Mouse (Mus musculus) stomach, postnatal 0 days (tissue): Measurements from ENCODE around the gene Yae1d1. TPM values are rescaled to one million over a fixed set of nuclear protein-coding genes. Genes with fewer than 3 reads are reported as not detected.
"Not testable (repeated sequence)": the region's sequence is repeated elsewhere in the genome, so short reads cannot be mapped to it uniquely, and the experiment has no call there.

Experiments used
- ATAC-seq: fragments of 200-750 bp; cut with Nextera tagmentation; 2 replicates; pipeline ENCODE4 v1.8.0; 2017; ENCODE audit not compliant: low FRiP score, low TSS enrichment
- DNase-seq: peaks from one replicate; pipeline ENCODE4 v3.0.0-alpha.2; 2016; ENCODE audit warnings: low spot score
- H3K27ac ChIP-seq: fragments of 300-500 bp; sonication (generic); replicated peaks from 2 replicates; pipeline ENCODE4 v1.5.1; 2014; ENCODE audit warnings: mild to moderate bottlenecking, control low read depth
- H3K27me3 ChIP-seq: fragments of 300-500 bp; sonication (generic); 2 replicates; pipeline ENCODE4 v1.6.1; 2014; ENCODE audit warnings: low read length; ENCODE audit not compliant: control insufficient read depth, insufficient read depth
- H3K36me3 ChIP-seq: fragments of 300-500 bp; sonication (generic); 2 replicates; pipeline ENCODE4 v1.6.1; 2014; ENCODE audit warnings: low read length, mixed read lengths; ENCODE audit not compliant: control insufficient read depth, insufficient read depth
- H3K4me1 ChIP-seq: fragments of 300-500 bp; sonication (generic); replicated peaks from 2 replicates; pipeline ENCODE4 v1.6.1; 2014; ENCODE audit warnings: antibody characterized with exemption; ENCODE audit not compliant: control insufficient read depth, insufficient read depth
- H3K4me2 ChIP-seq: fragments of 300-500 bp; sonication (generic); replicated peaks from 2 replicates; pipeline ENCODE4 v1.6.1; 2014; ENCODE audit warnings: low read depth, mild to moderate bottlenecking, control low read depth, moderate library complexity
- H3K4me3 ChIP-seq: fragments of 300-500 bp; sonication (generic); 2 replicates; pipeline ENCODE4 v1.5.1; 2014; ENCODE audit warnings: low read depth, low read length, control low read depth
- H3K9ac ChIP-seq: fragments of 300-500 bp; sonication (generic); 2 replicates; pipeline ENCODE4 v1.6.1; 2014; ENCODE audit warnings: mild to moderate bottlenecking, low read length, control low read depth, mixed read lengths
- H3K9me3 ChIP-seq: fragments of 300-500 bp; sonication (generic); 2 replicates; pipeline ENCODE4 v1.6.1; 2016; ENCODE audit warnings: low read length; ENCODE audit not compliant: control insufficient read depth
- CTCF ChIP-seq: IDR thresholded peaks from 2 replicates; pipeline ENCODE4 v1.5.1; 2016; ENCODE audit warnings: antibody characterized with exemption, low read depth, mild to moderate bottlenecking, moderate library complexity
- EP300 ChIP-seq: optimal IDR thresholded peaks from 2 replicates; pipeline ENCODE3; 2016; ENCODE audit warnings: antibody characterized with exemption
- WGBS: fragments of 180-500 bp; shearing (Covaris S2); extraction: QIAGEN DNeasy Blood & Tissue Kit; methylation state at CpG from one replicate; pipeline ENCODE4 v1.1.7; 2014; 5-methylcytosine and 5-hydroxymethylcytosine counted together
- polyA plus RNA-seq: library from polyadenylated mRNA; unstranded; fragments of >200 nt; fragmentation: Nextera tagmentation; extraction: Ambion mirVana; gene quantifications from 2 replicates; pipeline ENCODE4 v1.2.1, GENCODE M21; 2015

The Yae1d1 gene
- polyA plus RNA-seq, 1 experiment from 2014 or later, result 45.9 TPM

DNA sequence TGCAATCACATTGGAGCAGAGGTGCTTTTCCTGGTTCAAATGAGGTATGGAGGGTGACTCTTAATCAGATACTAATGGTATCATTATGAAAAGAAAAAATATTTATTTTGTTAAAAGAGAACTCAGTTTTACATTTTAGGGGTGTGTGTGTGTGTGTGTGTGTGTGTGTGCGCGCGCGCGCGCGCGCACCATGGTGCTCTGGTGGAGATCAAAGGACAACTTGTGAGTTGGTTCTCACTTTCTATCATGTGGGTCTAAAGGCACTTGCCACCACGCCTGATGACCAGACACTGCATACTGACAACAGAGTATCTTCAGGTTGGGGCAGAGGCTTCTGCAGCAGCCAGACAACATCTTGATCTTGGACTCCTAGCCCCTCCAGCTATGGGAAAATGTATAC lies 18.4 kb downstream of the Yae1d1 start:
- no peaks in the 10 kb centered on the region for H3K9me3 ChIP-seq
- WGBS, result 94% methylated on average over 9 of the region's 9 CpGs

GRCm38 (mm10) chr13:17960613-17961012 lies 32.5 kb downstream of the Yae1d1 start:
- Histone ChIP-seq H3K4me1 (no peaks in the 10 kb centered on the region), H3K9ac (no peak overlapping the region), H3K4me2 (no peak overlapping the region), H3K27ac (no peak overlapping the region), H3K9me3 (no peaks in the 10 kb centered on the region), H3K36me3 (no peaks in the 10 kb centered on the region), H3K4me3 (no peak overlapping the region), H3K27me3 (no peaks in the 10 kb centered on the region)
- DNase-seq (no peak), ATAC-seq (no peak)
- WGBS, result 81% methylated on average over 7 of the region's 7 CpGs
- TF ChIP-seq EP300, result no peak

More for the DNA sequence above, 18.4 kb downstream of the Yae1d1 start:
- ATAC-seq (no peak), DNase-seq (no peak)
- H3K4me2 ChIP-seq, result no peak overlapping the region
- H3K4me3 ChIP-seq, result no peak overlapping the region
- no peak overlapping the region for H3K27ac ChIP-seq
- TF ChIP-seq EP300, result no peak
- TF ChIP-seq CTCF, result no peak
- no peaks in the 10 kb centered on the region for H3K4me1 ChIP-seq
- H3K27me3 ChIP-seq, result no peaks in the 10 kb centered on the region
- H3K36me3 ChIP-seq, result no peaks in the 10 kb centered on the region
- no peak overlapping the region for H3K9ac ChIP-seq

DNA sequence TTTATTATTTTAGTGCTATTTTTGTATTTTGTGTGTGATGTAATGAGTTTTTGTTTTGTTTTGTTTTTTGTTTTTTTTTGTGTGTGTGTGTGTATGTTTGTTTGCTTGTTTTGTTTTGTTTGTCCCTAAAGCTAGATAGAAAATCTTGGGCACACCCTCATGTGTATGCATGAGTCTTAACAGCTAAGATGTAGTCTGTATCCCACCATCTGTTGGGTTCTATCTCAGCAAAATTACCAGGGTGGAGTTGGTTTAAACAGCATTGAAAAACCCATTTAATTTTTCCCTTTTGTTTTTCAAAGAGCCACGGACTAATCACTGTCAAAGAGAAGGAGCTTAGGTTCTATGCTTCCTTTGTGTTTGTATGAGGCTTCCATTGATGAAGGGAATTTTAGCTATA lies 38.9 kb downstream of the Yae1d1 start:
- DNase-seq (no peak), ATAC-seq (no peak)
- H3K9ac ChIP-seq, result no peak overlapping the region
- no peak overlapping the region for H3K4me3 ChIP-seq
- no peaks in the 10 kb centered on the region for H3K27me3 ChIP-seq
- WGBS, result 48% methylated on average over 1 of the region's 1 CpGs
- no peaks in the 10 kb centered on the region for H3K36me3 ChIP-seq
- TF ChIP-seq EP300 (no peak), CTCF (no peak)
- H3K9me3 ChIP-seq, result no peaks in the 10 kb centered on the region
- H3K4me1 ChIP-seq, result no peaks in the 10 kb centered on the region
- no peak overlapping the region for H3K27ac ChIP-seq
- H3K4me2 ChIP-seq, result no peak overlapping the region

DNA sequence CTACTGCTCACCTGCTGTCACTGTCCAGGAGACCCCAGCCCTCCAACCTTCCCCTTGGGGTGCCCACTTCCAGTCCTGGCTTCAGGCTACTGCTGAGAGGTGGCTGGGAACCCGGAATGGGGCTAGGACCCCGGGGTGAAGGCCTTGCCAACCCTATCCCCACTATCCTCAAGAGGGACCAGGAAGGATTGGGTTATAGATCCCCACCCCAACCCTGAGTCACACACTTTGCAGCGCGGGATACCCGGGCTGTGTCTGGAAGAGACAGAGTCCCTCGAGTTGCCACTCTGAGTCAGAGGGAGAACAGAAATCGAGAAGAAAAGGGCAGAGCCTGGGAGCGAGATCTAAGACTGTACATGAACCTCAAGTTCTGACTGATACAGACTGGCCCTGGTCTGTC lies 42.6 kb downstream of the Yae1d1 start:
- H3K4me1 ChIP-seq, H3K9me3 ChIP-seq, H3K27ac ChIP-seq, ATAC-seq, H3K27me3 ChIP-seq, H3K9ac ChIP-seq, H3K4me3 ChIP-seq, H3K36me3 ChIP-seq, H3K4me2 ChIP-seq, DNase-seq: not testable (repeated sequence)
- WGBS, result 89% methylated on average over 8 of the region's 8 CpGs

GRCm38 (mm10) chr13:17949555-17949954 lies 43.6 kb downstream of the Yae1d1 start:
- Histone ChIP-seq H3K27me3 (no peaks in the 10 kb centered on the region), H3K27ac (no peak overlapping the region), H3K36me3 (no peaks in the 10 kb centered on the region), H3K9ac (no peak overlapping the region), H3K4me1 (no peaks in the 10 kb centered on the region), H3K4me3 (no peak overlapping the region), H3K9me3 (no peaks in the 10 kb centered on the region), H3K4me2 (no peak overlapping the region)
- TF ChIP-seq CTCF, result no peak
- no peak for TF ChIP-seq EP300
- ATAC-seq, result no peak
- DNase-seq, result no peak
- WGBS, result 76% methylated on average over 18 of the region's 18 CpGs

- peak within 1 kb of the TSS; percentile 76 for H3K4me3 ChIP-seq
- peak within 1 kb of the TSS; percentile 95 for H3K27ac ChIP-seq
- peak within 1 kb of the TSS; percentile 74 for H3K4me2 ChIP-seq
- peak; percentile 96 for DNase-seq
- peak; percentile 99 for ATAC-seq
- peak within 1 kb of the TSS; percentile 87 for H3K9ac ChIP-seq
- H3K27me3 ChIP-seq, result no peaks in the 10 kb centered on the region
- 11% methylated on average over 36 of the region's 69 CpGs for WGBS
- no peaks in the 10 kb centered on the region for H3K4me1 ChIP-seq
- no peaks in the 10 kb centered on the region for H3K9me3 ChIP-seq
- TF ChIP-seq CTCF, result no peak
- TF ChIP-seq EP300, result no peak
- H3K36me3 ChIP-seq, result no peaks in the 10 kb centered on the region
These were observed 48.9 kb downstream of the Yae1d1 start, which contains the start of gene Rala for GRCm38 (mm10) chr13:17944078-17944917. Gene Rala, minus strand, starts transcription at chr13:17944239.
